22 mouse cellular contexts compared by ENCODE assay signal in the genomic region with DNA sequence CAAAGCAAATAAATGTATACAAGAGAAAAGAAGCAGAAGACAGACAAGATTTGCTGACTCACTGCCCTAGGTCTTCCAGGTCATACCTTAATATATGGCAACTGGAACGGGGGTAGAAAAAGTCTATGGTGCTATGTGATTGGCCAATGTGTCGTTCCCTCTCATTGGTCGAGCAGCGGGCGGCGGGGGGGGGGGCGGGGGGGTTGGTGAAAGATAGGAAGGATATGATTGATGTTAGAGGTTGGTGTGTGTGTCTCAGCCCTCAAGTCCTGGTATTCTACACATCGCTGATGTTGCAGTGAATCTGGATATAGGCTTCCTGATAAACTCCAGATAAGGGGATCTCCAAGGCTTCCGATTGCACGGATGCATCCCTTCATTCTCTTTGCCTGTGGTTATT. TPM values are rescaled to one million over a fixed set of nuclear protein-coding genes. Genes with fewer than 3 reads are reported as not detected.
"Had no signal": no experiment of that assay in that cellular context is flagged by ENCODE, and none has a peak within 500 bp of the region (broad histone marks: within the 10 kb centered on the region; RNA-seq: fewer than 3 reads in every experiment).

A gene (minus strand): TSS at position 101 of the 400 bp plus-strand sequence.

- ATAC-seq: liver, postnatal 0 days; lung, postnatal 0 days; midbrain, embryonic 13.5 days; midbrain, embryonic 15.5 days had no signal

- H3K27me3 ChIP-seq: lung, embryonic 15.5 days; megakaryocyte, embryonic 14.5 days; midbrain, embryonic 13.5 days; midbrain, embryonic 15.5 days; neural tube, embryonic 12.5 days; stomach, embryonic 15.5 days had no signal

- H3K4me2 ChIP-seq: lung, embryonic 15.5 days; midbrain, embryonic 11.5 days; midbrain, embryonic 13.5 days; midbrain, embryonic 15.5 days; neural tube, embryonic 12.5 days; stomach, embryonic 15.5 days had no signal

- DNase-seq: liver, postnatal 0 days; lung, adult 2 months; lung, postnatal 14 days; lung, postnatal 36 days; right cerebral cortex, postnatal 14 days; thymus, adult 2 months; thymus, postnatal 25 days; thymus, postnatal 4 days had no signal

- H3K27ac ChIP-seq: lung, embryonic 15.5 days; macrophage; midbrain, embryonic 13.5 days; midbrain, embryonic 15.5 days; neural tube, embryonic 12.5 days; stomach, embryonic 15.5 days; stomach, postnatal 0 days had no signal

- H3K4me3 ChIP-seq: lung, embryonic 15.5 days; megakaryocyte, embryonic 14.5 days; midbrain, embryonic 13.5 days; midbrain, embryonic 15.5 days; neural tube, embryonic 12.5 days; stomach, embryonic 15.5 days had no signal

- H3K4me1 ChIP-seq: lung, embryonic 15.5 days; megakaryocyte, embryonic 14.5 days; midbrain, embryonic 13.5 days; midbrain, embryonic 15.5 days; neural tube, embryonic 12.5 days; stomach, embryonic 15.5 days had no signal

- H3K36me3 ChIP-seq: lung, embryonic 15.5 days; midbrain, embryonic 13.5 days; midbrain, embryonic 15.5 days; neural tube, embryonic 12.5 days; stomach, embryonic 15.5 days had no signal

- H3K9me3 ChIP-seq: lung, embryonic 15.5 days; megakaryocyte, embryonic 14.5 days; stomach, embryonic 15.5 days had no signal

- H3K9ac ChIP-seq: liver, postnatal 0 days; lung, embryonic 15.5 days; midbrain, embryonic 13.5 days; midbrain, embryonic 15.5 days; neural tube, embryonic 12.5 days; stomach, embryonic 15.5 days had no signal

RNA-seq across cellular contexts. Expression of the gene that starts here (rescaled TPM):
- total RNA-seq: midbrain, postnatal 0 days; monocyte, adult 5-6 weeks; neutrophil, adult 5-6 weeks had no signal
- polyA plus RNA-seq: liver, postnatal 0 days; lung, adult 2 months; lung, embryonic 15.5 days; lung, postnatal 0 days; midbrain, embryonic 11.5 days; midbrain, embryonic 13.5 days; spleen, adult 2 months; stomach, embryonic 15.5 days; stomach, postnatal 0 days had no signal
